Mouse (Mus musculus) left cerebral cortex, adult 8-10 months (tissue): ENCODE measurements around the gene Cdk8. TPM values are rescaled to one million over a fixed set of nuclear protein-coding genes. Genes with fewer than 3 reads are reported as not detected.
"Not testable (repeated sequence)": the region's sequence is repeated elsewhere in the genome, so short reads cannot be mapped to it uniquely, and the experiment has no call there.

Experiments used
- DNase-seq, 2 experiments: peaks; one replicate each; pipeline ENCODE4 v3.0.0; 2022; ENCODE audit warnings: low spot score in 2 of 2
- total RNA-seq, 4 experiments: library from RNA; stranded (reverse); gene quantifications; 2 replicates each; pipeline ENCODE4 v1.2.4; 2022

The Cdk8 gene
- total RNA-seq = 10 to 100 TPM; 37.6 to 39.9 (median 39.3) TPM

DNA sequence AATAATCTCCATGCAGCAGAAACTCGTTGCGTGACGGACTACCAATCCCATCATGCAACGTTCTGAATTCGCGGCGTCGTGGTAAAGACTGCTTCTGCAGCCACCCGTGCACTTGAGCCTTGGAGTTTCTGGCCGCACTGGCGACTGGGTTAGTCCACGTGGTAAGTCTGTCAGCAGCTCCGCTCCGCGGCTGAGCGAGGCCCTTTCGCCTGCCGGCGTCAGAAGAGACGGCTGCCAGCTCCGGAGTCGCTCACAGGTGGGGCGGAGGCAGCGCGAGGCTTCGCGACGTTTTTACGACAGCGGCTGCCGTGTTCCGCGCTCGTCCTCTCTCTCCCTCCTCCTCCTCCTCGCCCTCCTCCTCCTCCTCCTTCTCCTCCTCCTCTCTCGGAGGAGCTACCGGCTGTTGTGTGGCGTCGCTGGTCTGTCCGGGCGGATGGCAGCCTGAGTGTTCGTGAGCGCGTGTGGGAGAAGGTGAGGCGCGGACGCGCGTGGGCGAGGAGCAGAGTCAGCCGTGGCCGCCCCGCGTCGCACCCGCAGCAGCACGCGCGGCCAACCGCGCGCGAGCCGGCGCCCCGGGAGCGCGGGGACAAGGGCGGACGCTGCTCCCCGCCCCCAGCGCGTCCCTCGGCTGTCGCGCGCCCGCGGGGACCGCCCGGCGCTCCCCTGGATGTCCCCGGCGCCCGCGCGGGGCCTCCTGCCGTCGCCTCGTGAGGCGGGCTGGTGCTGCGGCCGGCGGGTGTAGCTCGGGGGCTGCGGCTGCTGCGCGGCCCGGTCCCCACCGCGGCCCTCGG is at the start of gene Cdk8:
Gene Cdk8 (plus strand): TSS at position 367 of the 791 bp plus-strand sequence.
- peak; percentile 90 to 95 for DNase-seq

DNA sequence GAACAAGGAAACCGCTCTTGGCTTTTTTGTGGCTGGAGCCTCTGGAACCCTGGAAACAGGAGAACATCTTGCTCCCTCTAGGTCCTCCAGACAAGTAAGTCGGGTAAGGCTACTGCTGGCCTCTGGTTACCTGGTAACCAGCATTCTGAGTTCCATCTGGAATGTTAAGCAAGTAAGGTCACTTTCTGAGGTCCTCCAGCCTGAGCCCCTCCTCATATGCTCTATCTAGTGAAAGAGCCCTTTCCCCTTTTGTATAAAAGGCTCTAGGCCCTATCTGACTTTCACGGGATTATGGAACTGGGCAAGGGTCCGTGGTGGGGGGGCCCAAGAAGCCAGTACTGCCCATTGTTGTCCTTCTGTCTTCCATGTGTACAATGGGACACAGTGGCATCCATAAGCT is 45.8 kb upstream of the Cdk8 start, which contains the start of gene 1700001J03Rik:
Gene 1700001J03Rik (minus strand): TSS at position 101 of the 400 bp plus-strand sequence.
- not testable (repeated sequence) for DNase-seq

DNA sequence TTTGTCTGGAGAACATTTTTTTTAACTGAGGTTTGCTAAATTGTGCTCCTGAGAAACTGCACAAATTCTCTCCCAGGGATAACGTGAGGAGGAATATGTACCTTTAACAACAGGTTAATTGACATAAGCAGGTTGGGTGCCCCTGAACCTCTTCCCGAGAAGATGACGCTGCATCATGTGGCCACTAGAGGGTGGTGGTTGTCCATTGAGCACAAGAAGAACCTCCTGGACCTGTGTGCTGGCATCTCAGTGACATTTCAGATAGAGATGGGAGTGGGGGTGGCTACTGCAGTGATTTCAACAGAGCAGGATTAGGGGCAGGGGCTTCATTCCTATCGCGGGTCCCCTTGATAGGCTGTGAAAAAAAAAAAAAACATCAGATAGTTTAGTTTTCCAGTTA is 43.6 kb upstream of the Cdk8 start:
- DNase-seq = peak; percentile 19 to 35

DNA sequence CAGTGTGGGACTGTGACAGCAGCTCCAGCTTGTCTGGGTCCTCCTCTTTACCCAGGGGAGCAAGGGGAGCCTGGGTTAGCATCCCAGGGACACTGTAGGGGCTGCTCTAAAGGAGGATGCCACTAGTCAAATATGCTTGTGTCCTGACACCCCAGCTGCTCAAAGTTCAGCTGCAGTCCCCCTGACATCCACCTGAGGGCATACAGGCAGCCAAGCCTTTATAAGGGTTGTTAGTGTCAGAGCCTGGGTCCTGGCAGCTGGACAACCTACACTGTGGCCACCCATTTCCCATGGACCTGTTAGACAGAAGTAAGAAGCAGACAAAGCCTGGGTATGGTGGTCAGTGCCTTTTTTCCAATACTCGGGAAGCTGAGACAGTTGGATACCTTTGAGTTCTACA is 42.9 kb upstream of the Cdk8 start:
- no peak for DNase-seq

DNA sequence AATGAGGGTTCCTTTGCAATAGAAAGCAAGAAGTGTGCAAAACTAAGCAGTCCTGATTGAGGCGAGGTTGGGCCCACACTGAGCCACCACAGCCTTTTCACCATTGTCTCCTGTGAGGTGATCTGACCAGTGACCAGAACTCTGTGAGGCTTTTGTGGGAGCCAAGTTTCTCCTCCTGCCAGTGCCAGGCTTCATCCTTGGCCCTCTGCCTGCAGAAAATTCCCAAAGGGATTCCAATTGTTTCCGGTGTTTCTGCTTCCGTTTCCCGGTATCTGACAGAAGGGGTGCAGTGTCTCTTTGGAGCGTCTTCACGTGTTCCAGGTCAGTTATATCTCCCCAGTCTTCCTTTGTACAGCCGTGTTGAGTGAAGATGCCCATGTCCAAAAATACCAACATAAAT is 42.3 kb upstream of the Cdk8 start:
- no peak for DNase-seq

DNA sequence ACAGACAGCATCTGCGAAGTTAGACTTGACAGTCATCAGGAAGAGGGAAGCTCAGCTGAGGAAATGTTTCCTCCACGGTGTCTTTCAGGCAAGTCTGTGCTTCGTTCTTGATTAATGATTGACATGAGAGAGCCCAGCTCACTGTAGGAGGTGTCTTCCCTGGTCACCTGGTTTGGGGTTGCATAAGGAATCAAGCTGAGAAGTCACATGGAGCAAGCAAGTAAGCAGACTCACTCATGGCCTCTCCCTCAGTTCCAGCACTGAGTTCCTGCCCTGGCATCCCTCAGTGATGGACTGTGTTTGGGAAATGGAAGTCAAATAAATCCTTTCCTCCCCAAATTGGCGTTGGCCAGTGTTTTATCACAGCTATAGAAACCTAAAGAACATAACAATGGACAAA is 40.9 kb upstream of the Cdk8 start:
- no peak for DNase-seq

DNA sequence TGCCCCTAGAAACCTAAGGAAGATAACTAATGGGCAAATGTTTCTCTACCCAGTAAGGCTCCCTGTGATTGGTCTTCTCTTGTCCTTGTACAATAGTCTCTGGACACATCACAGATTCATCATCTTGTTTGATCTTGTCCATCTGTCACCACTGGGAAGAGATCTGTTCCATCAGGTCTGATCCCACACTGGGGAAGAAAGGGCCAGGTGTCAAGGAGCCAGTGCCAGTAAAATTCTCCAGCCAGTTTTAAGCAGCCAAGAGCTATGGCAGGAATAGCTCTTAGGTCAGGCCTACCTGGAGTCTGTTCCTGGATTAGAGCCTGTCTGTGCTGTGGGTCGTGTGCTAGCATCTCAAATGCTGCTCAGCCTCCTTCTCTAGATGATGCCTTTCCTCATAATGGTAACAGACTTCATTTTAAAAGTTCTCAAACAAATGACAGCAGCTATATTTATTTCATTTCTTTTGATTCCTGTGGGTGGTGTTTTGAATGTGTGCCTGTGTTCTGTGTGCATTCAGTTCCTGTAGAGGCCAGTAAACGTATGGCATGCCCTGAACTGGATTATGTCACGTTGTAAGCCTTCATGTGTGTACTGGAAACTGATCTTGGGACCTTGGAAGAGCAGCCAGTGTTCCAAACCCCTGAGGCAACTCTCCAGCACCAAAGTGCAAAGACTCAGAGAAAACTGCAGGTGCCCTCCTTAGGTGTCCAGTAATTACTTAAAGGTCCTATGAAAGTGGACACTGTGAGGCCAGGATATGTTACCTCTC is 40.3 kb upstream of the Cdk8 start:
- DNase-seq = no peak

DNA sequence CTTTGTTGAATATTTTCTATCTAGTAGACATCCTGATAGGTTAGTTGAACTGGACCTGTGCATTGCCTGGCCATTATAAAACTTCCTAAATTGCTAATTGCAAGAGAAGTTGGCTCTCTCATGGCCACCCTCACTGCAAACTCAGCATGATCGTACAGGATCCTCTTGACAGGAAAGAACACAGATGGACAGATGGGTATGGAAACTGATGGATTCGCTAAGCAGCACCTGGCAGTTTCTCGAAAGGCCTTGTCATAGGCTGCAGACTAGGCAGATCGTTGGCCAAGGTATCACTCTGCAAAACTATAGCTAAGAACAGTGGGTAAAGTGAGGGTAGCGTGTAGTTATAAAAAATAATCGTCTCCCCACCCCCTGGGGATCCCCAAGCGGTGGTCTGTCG is 37.7 kb upstream of the Cdk8 start:
- DNase-seq = no peak

DNA sequence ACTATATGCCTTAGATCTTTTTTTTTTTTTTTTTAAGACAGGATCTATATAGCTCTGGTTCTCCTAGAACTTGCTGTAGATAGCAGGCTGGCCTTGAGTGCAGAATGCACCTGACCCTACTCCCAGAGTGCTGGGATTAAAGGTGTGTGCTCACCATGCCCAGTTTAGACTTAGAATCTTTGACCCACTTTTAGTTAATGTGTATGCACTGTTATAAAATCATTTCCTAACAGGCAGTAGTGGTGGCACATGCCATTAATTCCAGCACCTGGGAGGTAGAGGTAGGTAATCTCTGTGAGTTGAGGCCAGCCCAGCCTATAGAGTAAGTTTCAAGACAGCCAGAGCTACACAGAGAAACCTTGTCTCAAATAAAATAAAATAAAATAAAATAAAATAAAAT is 32.0 kb upstream of the Cdk8 start:
- DNase-seq = no peak

DNA sequence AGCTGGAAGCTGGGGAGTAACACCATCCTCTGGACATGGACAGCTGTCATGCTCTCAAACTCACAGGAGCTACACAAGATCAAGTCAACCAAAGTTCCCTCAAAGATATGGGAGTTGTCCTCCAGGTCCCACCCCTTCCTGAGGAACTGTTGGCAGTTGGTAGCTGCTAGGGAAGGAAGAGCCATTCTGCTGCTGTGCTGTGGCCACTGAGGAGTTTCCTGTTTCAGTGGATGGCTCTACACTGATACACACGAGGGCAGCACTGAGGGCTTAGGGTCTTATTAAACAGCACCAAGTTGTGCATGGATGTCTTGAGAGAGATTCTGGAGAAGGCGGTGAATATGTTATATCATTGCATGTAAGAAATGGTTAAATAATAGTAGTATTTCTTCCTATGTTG is 31.5 kb upstream of the Cdk8 start:
- no peak for DNase-seq

DNA sequence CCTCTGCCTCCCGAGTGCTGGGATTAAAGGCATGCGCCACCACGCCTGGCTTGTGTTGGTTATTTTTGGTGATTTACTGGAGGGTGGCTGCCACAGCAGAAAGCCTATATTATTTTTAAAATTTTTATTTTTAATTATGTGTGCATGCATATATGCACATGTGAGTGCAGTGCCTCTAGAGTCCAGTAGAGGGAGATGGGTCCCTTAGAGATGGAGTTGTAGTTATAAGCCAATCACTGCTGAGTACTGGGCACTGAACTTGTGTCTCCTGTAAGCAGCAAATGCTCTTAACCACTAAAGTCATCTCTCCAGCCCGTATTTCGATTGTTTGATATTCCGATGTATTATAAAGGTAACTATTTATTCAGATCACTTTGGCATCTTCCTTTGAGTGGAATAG is 30.4 kb upstream of the Cdk8 start:
- no peak for DNase-seq

DNA sequence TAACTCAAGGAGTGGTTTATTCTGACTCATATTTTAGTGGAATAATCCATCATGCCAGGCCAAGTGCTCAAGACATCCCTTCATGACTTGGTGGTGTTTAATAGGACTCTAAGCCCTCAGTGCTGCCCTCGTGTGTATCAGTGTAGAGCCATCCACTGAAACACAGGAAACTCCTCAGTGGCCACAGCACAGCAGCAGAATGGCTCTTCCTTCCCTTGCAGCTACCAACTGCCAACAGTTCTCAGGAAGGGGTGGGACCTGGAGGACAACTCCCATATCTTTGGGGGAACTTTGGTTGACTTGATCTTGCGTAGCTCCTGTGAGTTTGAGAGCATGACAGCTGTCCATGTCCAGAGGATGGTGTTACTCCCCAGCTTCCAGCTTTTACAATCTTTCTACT is 27.1 kb upstream of the Cdk8 start:
- DNase-seq = no peak

DNA sequence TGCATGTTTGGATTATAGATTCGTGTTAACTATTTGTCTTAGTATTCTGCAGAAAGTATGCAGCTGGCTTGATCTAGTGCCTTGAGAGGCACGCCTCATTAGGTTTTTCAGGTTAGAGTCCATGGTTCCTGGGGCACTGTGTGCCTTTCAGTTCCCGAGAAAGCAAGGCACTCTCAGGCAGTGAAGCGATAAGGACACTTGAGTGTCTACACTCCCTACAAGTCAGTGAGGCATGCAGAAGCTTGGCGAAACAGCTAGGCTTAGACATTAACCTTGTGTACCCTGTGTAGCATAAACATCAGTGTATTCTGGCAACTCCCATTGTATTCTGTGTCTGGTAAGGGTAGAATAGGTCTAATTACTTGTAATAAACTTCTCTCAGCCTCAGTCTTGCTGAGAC is 25.5 kb upstream of the Cdk8 start:
- DNase-seq = no peak

DNA sequence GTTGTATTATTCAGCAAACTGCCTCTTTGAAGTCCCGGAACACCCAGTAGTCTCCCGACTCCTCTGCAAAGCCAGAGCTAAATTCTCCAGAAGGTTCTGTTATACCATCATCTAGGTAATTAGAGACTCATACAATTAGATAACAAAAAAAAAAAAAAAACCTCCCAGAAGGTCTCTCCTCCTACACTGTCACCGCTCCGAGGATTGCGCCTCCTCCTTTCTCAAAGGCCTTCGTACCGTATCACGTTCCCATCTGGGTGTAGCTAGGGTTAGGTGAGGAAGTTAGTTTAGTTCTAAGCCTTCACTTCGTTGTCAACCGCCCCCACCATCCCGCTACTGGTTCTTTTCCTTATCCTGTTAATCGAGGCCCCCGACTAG is 10.5 kb upstream of the Cdk8 start:
- DNase-seq = no peak

DNA sequence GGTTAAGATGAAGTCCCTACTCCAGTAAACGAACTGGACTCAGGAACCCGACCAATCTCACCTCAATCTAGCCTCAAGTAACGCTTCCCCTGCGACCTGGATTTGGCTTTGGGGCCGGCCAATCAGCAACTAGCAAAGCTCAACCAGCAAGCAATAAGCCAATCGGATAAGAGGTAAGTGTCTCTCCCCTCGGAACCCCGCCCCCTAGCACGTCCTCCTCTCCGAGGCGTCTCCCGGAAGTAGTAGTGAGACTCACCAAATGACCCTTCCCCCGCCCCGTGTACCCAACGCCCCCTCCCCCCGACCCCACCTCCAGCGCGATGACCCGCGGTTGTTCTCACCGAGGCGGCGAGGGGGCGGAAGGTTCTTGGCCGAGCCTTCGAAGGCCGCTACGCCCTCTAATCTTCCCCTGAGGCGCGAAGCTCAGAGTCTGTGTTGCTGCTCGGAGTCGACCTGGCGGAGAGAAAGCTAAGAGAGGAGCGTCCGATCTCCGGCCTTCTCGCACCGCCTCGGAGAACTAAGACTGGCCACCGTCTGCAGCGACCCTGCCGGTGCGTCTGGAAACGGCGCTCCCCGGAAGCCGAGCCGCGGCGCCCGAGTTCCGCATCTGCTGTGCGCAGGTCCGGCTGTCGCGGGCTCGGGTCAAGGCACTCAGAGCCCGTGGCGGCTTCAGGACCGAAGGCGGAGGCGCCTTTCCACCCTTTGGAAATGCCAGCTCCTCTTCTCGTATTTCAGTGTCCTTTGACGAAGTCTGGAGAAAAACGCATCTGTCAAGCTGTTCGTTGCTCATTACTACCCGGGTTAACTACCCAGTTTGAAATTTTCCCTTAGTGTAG is 9.9 kb upstream of the Cdk8 start, which contains the start of gene Rnf6:
Gene Rnf6 (minus strand): TSS at position 677 of the 836 bp plus-strand sequence.
- DNase-seq = peak; percentile 77 to 96

DNA sequence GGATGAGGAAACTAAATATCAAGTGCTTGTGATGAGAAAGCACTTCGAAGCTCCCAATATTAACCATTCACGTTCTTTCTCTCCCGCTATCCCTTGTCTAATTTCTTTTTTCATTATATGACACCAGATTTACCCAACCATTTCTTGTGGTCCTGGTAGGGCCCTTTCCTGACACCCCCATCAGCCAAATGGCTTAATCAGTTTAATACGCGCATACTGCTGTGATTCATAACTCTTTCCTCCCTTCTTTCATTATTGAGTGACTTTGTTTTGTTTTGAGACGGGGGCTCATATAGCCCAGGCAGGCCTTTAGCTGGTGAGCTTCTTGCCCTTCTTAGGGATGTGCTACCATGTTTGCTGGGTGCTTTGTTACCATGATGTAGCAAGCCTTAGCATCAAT is 9.3 kb upstream of the Cdk8 start:
- no peak for DNase-seq

DNA sequence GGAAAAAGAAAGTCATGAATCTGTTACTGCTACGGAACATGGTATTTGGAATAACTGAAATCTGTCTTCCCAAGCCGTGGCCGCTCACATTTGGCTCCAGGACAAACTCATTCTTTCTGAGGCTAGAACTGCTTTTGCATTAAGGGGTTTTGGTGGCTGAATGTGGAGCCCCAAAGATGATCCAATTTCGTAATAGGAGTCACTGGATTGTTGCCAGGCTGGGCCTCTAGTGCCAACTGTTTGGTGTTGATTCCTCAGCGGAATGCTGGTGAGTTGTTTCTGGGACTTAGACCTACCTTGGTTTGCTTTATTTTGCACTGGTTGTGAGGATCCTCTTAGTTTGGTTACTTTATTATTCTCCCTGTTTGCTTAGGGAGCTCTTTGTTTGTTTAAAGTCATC is 7.2 kb upstream of the Cdk8 start:
- DNase-seq = no peak

DNA sequence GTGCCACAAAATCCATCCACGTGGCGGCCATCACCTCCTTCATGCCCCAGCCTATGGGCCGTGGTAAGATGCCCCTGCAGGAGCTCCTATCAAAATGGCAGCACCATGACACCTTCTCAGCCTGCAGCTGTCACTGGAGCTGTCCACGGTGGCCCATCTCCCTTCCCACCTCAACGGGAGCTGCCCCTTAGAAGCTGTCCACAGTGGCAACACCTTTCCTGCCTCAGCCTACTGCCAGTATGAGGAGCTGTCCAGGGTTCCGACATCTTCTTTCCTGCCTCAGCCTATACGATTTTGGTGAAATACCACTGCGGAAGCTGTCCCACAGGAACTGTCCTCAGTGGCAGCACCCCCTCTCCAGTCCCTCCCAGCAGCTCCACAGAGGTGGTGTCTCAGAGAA is 3.5 kb upstream of the Cdk8 start:
- no peak for DNase-seq

DNA sequence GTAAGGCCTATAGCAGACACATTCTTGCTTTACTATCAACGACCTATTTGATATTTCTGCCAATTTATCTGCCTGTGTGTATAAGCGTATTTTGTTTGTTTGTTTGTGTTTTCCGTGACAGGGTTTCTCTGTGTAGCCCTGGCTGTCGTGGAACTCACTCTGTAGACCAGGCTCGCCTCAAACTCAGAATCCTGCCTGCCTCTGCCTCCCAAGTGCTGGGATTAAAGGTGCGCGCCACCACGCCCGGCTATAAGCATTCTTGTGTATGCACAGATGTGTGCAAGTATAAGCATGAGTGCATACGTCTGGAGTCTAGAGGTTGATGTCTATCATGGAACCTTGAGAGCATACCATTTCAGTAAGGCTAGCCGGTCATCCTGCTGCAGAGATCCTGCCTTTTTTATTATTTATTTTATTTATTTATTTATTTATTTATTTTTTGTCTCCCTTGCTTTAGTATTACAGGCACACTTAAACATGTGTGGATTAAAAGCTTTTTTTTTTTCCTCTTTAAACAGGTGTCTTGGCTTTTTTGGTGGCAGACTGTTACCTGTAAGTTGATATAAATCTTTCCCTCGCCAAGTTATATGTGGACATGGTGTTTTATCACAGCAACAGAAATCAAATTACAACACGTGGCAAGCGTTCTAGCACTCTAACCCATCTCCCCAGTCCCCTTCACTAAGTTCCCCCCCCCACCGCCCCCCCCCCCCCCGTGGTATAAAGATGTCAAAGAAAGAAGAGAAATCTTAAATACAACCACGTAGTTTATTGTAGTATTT is 970 bp upstream of the Cdk8 start:
- DNase-seq = no peak

DNA sequence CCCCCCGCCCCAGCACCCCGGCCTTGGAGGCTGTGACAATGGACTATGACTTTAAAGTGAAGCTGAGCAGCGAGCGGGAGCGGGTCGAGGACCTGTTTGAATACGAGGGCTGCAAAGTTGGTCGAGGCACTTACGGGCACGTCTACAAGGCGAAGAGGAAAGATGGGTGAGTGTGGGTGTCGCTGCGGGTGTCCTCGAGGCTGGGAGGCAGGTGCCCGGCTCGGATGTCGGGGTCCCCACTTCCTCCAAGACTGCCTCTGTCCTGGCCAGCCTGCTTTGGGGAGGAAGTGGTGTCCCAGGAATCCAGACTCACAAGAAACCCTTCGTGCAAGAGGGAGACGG is 596 bp downstream of the Cdk8 start:
- DNase-seq = peak in 1 of 2 experiments; percentile 29

DNA sequence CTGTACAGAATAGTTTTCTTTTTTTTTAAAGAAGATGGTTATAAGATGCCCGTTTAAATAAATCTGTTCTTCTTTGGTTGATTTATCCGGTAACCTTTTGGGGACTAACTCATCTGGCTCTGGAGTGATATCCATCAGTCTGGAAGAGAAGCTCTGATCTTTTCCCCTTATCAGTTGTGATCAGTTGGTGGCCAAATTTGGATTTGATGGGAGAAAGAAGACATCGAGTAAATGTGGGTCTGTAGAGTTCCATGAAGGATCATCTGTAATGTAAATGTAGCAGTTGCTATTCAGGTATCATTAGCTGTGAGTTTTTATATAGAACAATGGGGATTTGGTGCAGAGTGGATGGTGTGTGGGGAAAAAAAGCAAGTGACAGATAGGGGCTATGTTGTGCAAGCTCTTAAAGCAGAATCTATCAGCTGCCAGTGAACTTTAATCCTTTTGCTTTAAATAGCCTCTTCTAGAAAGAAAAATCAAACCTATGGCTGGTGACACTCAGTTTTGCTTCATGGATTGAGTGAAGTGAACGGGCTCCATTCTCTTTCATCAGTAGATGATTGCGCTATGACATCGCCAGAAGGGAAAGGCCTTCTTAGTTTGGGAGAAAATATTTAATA is 1.1 kb downstream of the Cdk8 start:
- DNase-seq = no peak
